Mouse (Mus musculus) 3134 (cell line): Measurements from ENCODE around the gene Magi2.
"Not testable (repeated sequence)": the region's sequence is repeated elsewhere in the genome, so short reads cannot be mapped to it uniquely, and the experiment has no call there.

ENCODE experiments used
- DNase-seq: peaks from one replicate; pipeline ENCODE4 v3.0.0-alpha.2; 2011; ENCODE audit warnings: low spot score; ENCODE audit not compliant: insufficient read length; ENCODE audit errors: extremely low read depth

The Magi2 gene

GRCm38 (mm10) chr5:20226471-20227210 lies 999.8 kb downstream of the Magi2 start:
- no peak for DNase-seq

GRCm38 (mm10) chr5:20227912-20228762 lies 1001.3 kb downstream of the Magi2 start:
- DNase-seq = no peak

- no peak for DNase-seq
Measured at GRCm38 (mm10) chr5:20231908-20232307, 1005.1 kb downstream of the Magi2 start.

- no peak for DNase-seq
Measured at GRCm38 (mm10) chr5:20241523-20241922, 1014.7 kb downstream of the Magi2 start.

- DNase-seq = no peak
Measured at GRCm38 (mm10) chr5:20242496-20242895, 1015.7 kb downstream of the Magi2 start.

- no peak for DNase-seq
Measured at GRCm38 (mm10) chr5:20249382-20249781, 1022.5 kb downstream of the Magi2 start.

- DNase-seq = no peak
Measured at GRCm38 (mm10) chr5:20251541-20251940, 1024.7 kb downstream of the Magi2 start.

- DNase-seq = no peak
Measured at GRCm38 (mm10) chr5:20256150-20256868, 1029.5 kb downstream of the Magi2 start.

GRCm38 (mm10) chr5:20256933-20257332 lies 1030.1 kb downstream of the Magi2 start:
- no peak for DNase-seq

GRCm38 (mm10) chr5:20257419-20257818 lies 1030.6 kb downstream of the Magi2 start:
- no peak for DNase-seq

- DNase-seq = no peak
Measured at GRCm38 (mm10) chr5:20259719-20260118, 1032.9 kb downstream of the Magi2 start.

GRCm38 (mm10) chr5:20272680-20273079 lies 1045.8 kb downstream of the Magi2 start:
- not testable (repeated sequence) for DNase-seq

GRCm38 (mm10) chr5:20275632-20276031 lies 1048.8 kb downstream of the Magi2 start:
- DNase-seq = no peak

- no peak for DNase-seq
Measured at GRCm38 (mm10) chr5:20285080-20285840, 1058.4 kb downstream of the Magi2 start.

- DNase-seq = no peak
Measured at GRCm38 (mm10) chr5:20294521-20294920, 1067.7 kb downstream of the Magi2 start.

- no peak for DNase-seq
Measured at GRCm38 (mm10) chr5:20299816-20300215, 1073.0 kb downstream of the Magi2 start.

- no peak for DNase-seq
Measured at GRCm38 (mm10) chr5:20303056-20303965, 1076.5 kb downstream of the Magi2 start.

- no peak for DNase-seq
Measured at GRCm38 (mm10) chr5:20320970-20321369, 1094.1 kb downstream of the Magi2 start.

- no peak for DNase-seq
Measured at GRCm38 (mm10) chr5:20325290-20325689, 1098.5 kb downstream of the Magi2 start.
